ENCODE assay signal across 9 mouse cellular contexts in the genomic region with DNA sequence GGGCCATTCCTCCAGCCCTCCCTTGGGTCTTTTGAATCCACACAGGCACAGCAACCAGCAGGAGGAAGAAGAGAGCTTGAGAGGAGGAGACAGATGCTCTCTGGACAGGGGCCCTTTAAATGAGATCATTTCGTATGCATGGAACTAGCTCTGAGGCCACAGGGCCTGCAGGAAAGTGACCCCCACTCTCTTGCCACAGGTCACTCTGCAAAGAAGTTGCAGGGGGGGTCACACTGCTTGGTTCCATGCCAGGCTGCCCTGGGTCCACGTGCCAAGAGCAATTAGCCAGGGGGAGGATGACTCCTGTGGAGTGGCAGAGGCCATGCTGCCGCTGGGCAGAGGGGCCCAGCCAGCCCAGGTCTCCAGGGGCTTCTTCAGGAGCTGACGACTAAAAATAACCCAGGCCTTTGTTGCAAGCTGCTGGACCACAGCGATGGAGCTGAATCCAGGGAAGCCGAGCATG.
DNase-seq lines count a peak whose midpoint lies in the region; ATAC-seq and TF ChIP-seq lines count a peak whose summit lies in the region.
"Had no signal": no experiment of that assay in that cellular context is flagged by ENCODE, and none has a peak within 500 bp of the region (broad histone marks: within the 10 kb centered on the region; RNA-seq: fewer than 3 reads in every experiment).

No protein-coding gene starts in this region.

- 25% methylated on average over 6 of the region's 6 CpGs for WGBS in heart, embryonic 13.5 days
- WGBS in hindbrain, embryonic 13.5 days, result 3% methylated on average over 6 of the region's 6 CpGs
- 55% methylated on average over 6 of the region's 6 CpGs for WGBS in stomach, postnatal 0 days

- H3K4me1 ChIP-seq in heart, embryonic 13.5 days, result peaks cover 54% of the 10 kb centered on the region
- H3K4me1 ChIP-seq in hindbrain, embryonic 13.5 days (replicated peaks), result peaks cover 30% of the 10 kb centered on the region
- no peaks in the 10 kb centered on the region for H3K4me1 ChIP-seq in stomach, postnatal 0 days (replicated peaks; ENCODE audit: control insufficient read depth, insufficient read depth)

- no peak for ATAC-seq in heart, embryonic 13.5 days (ENCODE audit: extremely low read depth, insufficient number of reproducible peaks, low FRiP score, low TSS enrichment)
- ATAC-seq in hindbrain, embryonic 13.5 days (ENCODE audit: low FRiP score), result peak; percentile 65
- no peak for ATAC-seq in stomach, postnatal 0 days (ENCODE audit: low FRiP score, low TSS enrichment)

- H3K27ac ChIP-seq in heart, embryonic 13.5 days (replicated peaks), result peak overlapping the region; percentile 83
- H3K27ac ChIP-seq in hindbrain, embryonic 13.5 days, result peak overlapping the region; percentile 58
- no peak overlapping the region for H3K27ac ChIP-seq in stomach, postnatal 0 days (replicated peaks)

- no peaks in the 10 kb centered on the region for H3K9me3 ChIP-seq in heart, embryonic 13.5 days
- H3K9me3 ChIP-seq in hindbrain, embryonic 13.5 days, result no peaks in the 10 kb centered on the region
- H3K9me3 ChIP-seq in stomach, postnatal 0 days (ENCODE audit: control insufficient read depth, low read length), result no peaks in the 10 kb centered on the region

- H3K4me2 ChIP-seq in heart, embryonic 13.5 days, result peak overlapping the region; percentile 32
- peak overlapping the region; percentile 2; the same call in 1 of the 2 replicates for H3K4me2 ChIP-seq in hindbrain, embryonic 13.5 days
- H3K4me2 ChIP-seq in stomach, postnatal 0 days (replicated peaks; ENCODE audit: low read depth), result no peak overlapping the region

- peak overlapping the region; percentile 63 for H3K9ac ChIP-seq in heart, embryonic 13.5 days
- H3K9ac ChIP-seq in hindbrain, embryonic 13.5 days, result 0 out of 2 replicates have a peak overlapping the region, but pooled peaks have one; percentile 14
- H3K9ac ChIP-seq in stomach, postnatal 0 days (ENCODE audit: low read length), result no peak overlapping the region

- H3K4me3 ChIP-seq in heart, embryonic 13.5 days, result peak overlapping the region; percentile 4; the same call in 1 of the 2 replicates
- H3K4me3 ChIP-seq in hindbrain, embryonic 13.5 days, result no peak overlapping the region
- no peak overlapping the region for H3K4me3 ChIP-seq in stomach, postnatal 0 days (ENCODE audit: low read depth, low read length)
- H3K4me3 ChIP-seq: erythroblast, embryonic 14.5 days had no signal

- no peak for DNase-seq in heart, adult 9 months (ENCODE audit: low spot score in 2 of 2)
- DNase-seq in right cerebral cortex, postnatal 4 days, result peak; percentile 32
- DNase-seq in right cerebral cortex, postnatal 36 days (ENCODE audit: low spot score in 2 of 2), result no peak
- DNase-seq in stomach, postnatal 0 days (ENCODE audit: low spot score), result no peak
- no peak for DNase-seq in adrenal gland, postnatal 36 days
- no peak for DNase-seq in left cerebral cortex, adult 9 months (ENCODE audit: low spot score in 2 of 2)

- TF ChIP-seq CTCF in stomach, postnatal 0 days (IDR thresholded peaks at IDR 0.05; ENCODE audit: low read depth), result peak; percentile 54

- TF ChIP-seq EP300 in stomach, postnatal 0 days (optimal IDR thresholded peaks at IDR 0.05), result no peak

- H3K36me3 ChIP-seq in heart, embryonic 13.5 days, result peaks cover 3% of the 10 kb centered on the region; the same call in 1 of the 2 replicates
- 0 out of 2 replicates have a peak, but pooled peaks cover 5% of the 10 kb centered on the region for H3K36me3 ChIP-seq in hindbrain, embryonic 13.5 days
- no peaks in the 10 kb centered on the region for H3K36me3 ChIP-seq in stomach, postnatal 0 days (ENCODE audit: control insufficient read depth, insufficient read depth, low read length)

- no peaks in the 10 kb centered on the region for H3K27me3 ChIP-seq in heart, embryonic 13.5 days (replicated peaks)
- H3K27me3 ChIP-seq in hindbrain, embryonic 13.5 days, result no peaks in the 10 kb centered on the region
- no peaks in the 10 kb centered on the region for H3K27me3 ChIP-seq in stomach, postnatal 0 days (ENCODE audit: control insufficient read depth, insufficient read depth, low read length)
